25 mouse cellular contexts compared by ENCODE assay signal in the genomic region with DNA sequence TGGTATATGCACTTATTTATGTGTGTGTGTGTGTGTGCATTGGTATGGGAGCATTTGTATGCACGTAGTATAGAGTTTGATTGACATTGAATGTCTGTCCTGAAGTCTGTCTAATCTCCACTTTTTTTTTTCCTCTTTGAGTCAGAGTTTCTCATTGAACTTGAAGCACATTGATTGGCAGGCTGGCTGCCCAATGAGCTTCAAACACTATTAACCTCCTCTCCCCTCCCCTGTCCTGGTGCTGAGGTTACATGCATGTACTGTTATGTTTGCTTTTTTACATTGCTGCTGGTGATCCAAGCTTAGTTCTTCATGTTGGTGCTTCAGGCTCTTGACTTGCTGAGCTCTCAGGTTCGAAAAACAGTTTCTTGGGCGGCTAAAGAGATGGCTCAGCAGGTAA.
DNase-seq lines count a peak whose midpoint lies in the region; ATAC-seq and TF ChIP-seq lines count a peak whose summit lies in the region.
"Had no signal": no experiment of that assay in that cellular context is flagged by ENCODE, and none has a peak within 500 bp of the region (broad histone marks: within the 10 kb centered on the region; RNA-seq: fewer than 3 reads in every experiment).

No protein-coding gene starts in this region.

- TF ChIP-seq RAD21 in CH12.LX (IDR thresholded peaks at IDR 0.05; ENCODE audit: low read depth, low read length) = no peak

- TF ChIP-seq EP300 in CH12.LX (IDR thresholded peaks at IDR 0.05; ENCODE audit: low read length) = no peak

- no peaks in the 10 kb centered on the region for H3K27me3 ChIP-seq in CH12.LX (replicated peaks)
- no peaks in the 10 kb centered on the region for H3K27me3 ChIP-seq in forebrain, embryonic 12.5 days
- H3K27me3 ChIP-seq: embryonic facial prominence, embryonic 12.5 days; embryonic facial prominence, embryonic 15.5 days; forebrain, embryonic 15.5 days; heart, embryonic 13.5 days; hindbrain, embryonic 12.5 days; hindbrain, embryonic 15.5 days; intestine, embryonic 15.5 days had no signal

- H3K4me3 ChIP-seq in CH12.LX (replicated peaks in 1 of 3; ENCODE audit: low read depth in 2 of 3, low read length in 2 of 3, poor library complexity in 1 of 3) = no peak overlapping the region
- H3K4me3 ChIP-seq in forebrain, embryonic 12.5 days (replicated peaks) = no peak overlapping the region
- H3K4me3 ChIP-seq: embryonic facial prominence, embryonic 12.5 days; embryonic facial prominence, embryonic 15.5 days; forebrain, embryonic 15.5 days; heart, adult 2 months; heart, embryonic 10.5 days; heart, embryonic 13.5 days; hindbrain, embryonic 12.5 days; hindbrain, embryonic 15.5 days; intestine, embryonic 15.5 days had no signal

- 89% methylated on average over 3 of the region's 3 CpGs for WGBS in forebrain, embryonic 12.5 days

- H3K9me3 ChIP-seq in CH12.LX (replicated peaks; ENCODE audit: low read length) = no peaks in the 10 kb centered on the region
- no peaks in the 10 kb centered on the region for H3K9me3 ChIP-seq in forebrain, embryonic 12.5 days
- H3K9me3 ChIP-seq: embryonic facial prominence, embryonic 12.5 days; embryonic facial prominence, embryonic 15.5 days; forebrain, embryonic 15.5 days; G1E; heart, embryonic 10.5 days; heart, embryonic 13.5 days; hindbrain, embryonic 12.5 days; hindbrain, embryonic 15.5 days; intestine, embryonic 15.5 days had no signal

- H3K79me2 ChIP-seq in CH12.LX (replicated peaks; ENCODE audit: control insufficient read depth, extremely low read depth, insufficient read depth, poor library complexity, severe bottlenecking) = no peaks in the 10 kb centered on the region

- no peaks in the 10 kb centered on the region for H3K4me1 ChIP-seq in CH12.LX (ENCODE audit: control insufficient read depth in 1 of 2, insufficient read depth in 2 of 2)
- H3K4me1 ChIP-seq in forebrain, embryonic 12.5 days = no peaks in the 10 kb centered on the region
- H3K4me1 ChIP-seq: forebrain, embryonic 15.5 days; heart, embryonic 10.5 days; hindbrain, embryonic 12.5 days; hindbrain, embryonic 15.5 days; intestine, embryonic 15.5 days had no signal

- in situ Hi-C loops in CH12.LX (cut with MboI; ENCODE audit: low pct_ligation_motif_present, low pct_unique_long_range_greater_than_20kb, low sequenced_read_pairs) = no loop called here

- intact Hi-C loops in heart, postnatal 10 days (cut with DNase I) = no loop called here

- no peak for TF ChIP-seq CTCF in CH12.LX (conservative IDR thresholded peaks at IDR 0.05 in 1 of 2, IDR thresholded peaks at IDR 0.05 in 1 of 2; ENCODE audit: low read depth in 2 of 2, low read length in 2 of 2)

- no peak for ATAC-seq in forebrain, embryonic 12.5 days (ENCODE audit: low FRiP score)
- ATAC-seq: forebrain, embryonic 15.5 days; intestine, embryonic 15.5 days had no signal

- H3K9ac ChIP-seq in CH12.LX (ENCODE audit: insufficient read depth, low read depth) = no peak overlapping the region
- no peak overlapping the region for H3K9ac ChIP-seq in forebrain, embryonic 12.5 days
- H3K9ac ChIP-seq: embryonic facial prominence, embryonic 12.5 days; embryonic facial prominence, embryonic 15.5 days; forebrain, embryonic 15.5 days; heart, embryonic 13.5 days; hindbrain, embryonic 12.5 days; hindbrain, embryonic 15.5 days; intestine, embryonic 15.5 days had no signal

- peak; percentile 33 for DNase-seq in heart, adult 11 months
- DNase-seq in heart, postnatal 10 days = no peak
- DNase-seq in 3T3-L1 (ENCODE audit: low read depth, low spot score) (peak; percentile 29), CH12.LX (ENCODE audit: extremely low read depth) (peak; percentile 27), R1 (ENCODE audit: low read depth, low spot score) (peak; percentile 54)
- no peak for DNase-seq in cerebellum, adult 9-10 months
- no peak for DNase-seq in cerebellum, postnatal 10 days
- DNase-seq: adrenal gland, adult 2 months; adrenal gland, postnatal 14 days; cerebellum, adult 11 months; cerebellum, adult 2 months; cerebellum, postnatal 14 days; gastrocnemius, postnatal 25 days; heart, adult 2 months; kidney, adult 11 months had no signal

- no peak overlapping the region for H3K27ac ChIP-seq in CH12.LX (ENCODE audit: insufficient read depth, low read depth)
- H3K27ac ChIP-seq in forebrain, embryonic 12.5 days = no peak overlapping the region
- H3K27ac ChIP-seq: embryonic facial prominence, embryonic 12.5 days; embryonic facial prominence, embryonic 15.5 days; forebrain, embryonic 15.5 days; heart, adult 2 months; heart, embryonic 10.5 days; heart, embryonic 13.5 days; hindbrain, embryonic 12.5 days; hindbrain, embryonic 15.5 days; intestine, embryonic 15.5 days had no signal

- no peaks in the 10 kb centered on the region for H3K36me3 ChIP-seq in CH12.LX (replicated peaks in 1 of 2; ENCODE audit: control insufficient read depth in 1 of 2, insufficient read depth in 1 of 2, low read length in 1 of 2)
- no peaks in the 10 kb centered on the region for H3K36me3 ChIP-seq in forebrain, embryonic 12.5 days (replicated peaks)
- H3K36me3 ChIP-seq: embryonic facial prominence, embryonic 12.5 days; embryonic facial prominence, embryonic 15.5 days; forebrain, embryonic 15.5 days; G1E; heart, embryonic 10.5 days; heart, embryonic 13.5 days; hindbrain, embryonic 12.5 days; hindbrain, embryonic 15.5 days; intestine, embryonic 15.5 days had no signal

- dilution Hi-C loops in CH12.LX (cut with MboI; ENCODE audit: extremely low pct_ligation_motif_present, extremely low pct_unique_long_range_greater_than_20kb, low sequenced_read_pairs) = no loop called here

- no peak for TF ChIP-seq POLR2A in CH12.LX (IDR thresholded peaks at IDR 0.05; ENCODE audit: low read depth, low read length)

- H3K4me2 ChIP-seq in CH12.LX (ENCODE audit: insufficient read depth, low read depth, poor library complexity, severe bottlenecking) = no peak overlapping the region
- no peak overlapping the region for H3K4me2 ChIP-seq in forebrain, embryonic 12.5 days
- H3K4me2 ChIP-seq: embryonic facial prominence, embryonic 12.5 days; embryonic facial prominence, embryonic 15.5 days; forebrain, embryonic 15.5 days; heart, embryonic 13.5 days; hindbrain, embryonic 12.5 days; hindbrain, embryonic 15.5 days; intestine, embryonic 15.5 days had no signal

TF ChIP-seq in CH12.LX, 34 proteins besides CTCF, POLR2A, EP300 and RAD21:
- TF ChIP-seq TCF12 (IDR thresholded peaks at IDR 0.05; ENCODE audit: low read depth, low read length) (no peak), HCFC1 (IDR thresholded peaks at IDR 0.05; ENCODE audit: low read depth, low read length) (no peak), USF2 (conservative IDR thresholded peaks at IDR 0.05; ENCODE audit: low read depth, low read length) (no peak), UBTF (IDR thresholded peaks at IDR 0.05; ENCODE audit: low read depth, low read length) (no peak), MXI1 (IDR thresholded peaks at IDR 0.05; ENCODE audit: low read depth, low read length) (no peak), MYC (IDR thresholded peaks at IDR 0.05; ENCODE audit: low read depth, low read length) (no peak), POLR2AphosphoS2 (IDR thresholded peaks at IDR 0.05; ENCODE audit: low read depth, low read length) (no peak), RCOR1 (conservative IDR thresholded peaks at IDR 0.05; ENCODE audit: low read depth, low read length) (no peak), ELF1 (IDR thresholded peaks at IDR 0.05; ENCODE audit: low read depth, low read length) (no peak), E2F4 (IDR thresholded peaks at IDR 0.05; ENCODE audit: insufficient replicate concordance, low read depth, low read length) (no peak)
TF ChIP-seq in CH12.LX: peak in this region for 0.

Comparison
In these comparisons a context has a peak if more than half of its experiments do, and no peak if none do; other contexts are left out.
1. DNase-seq: peak in heart, adult 11 months (single experiment), 3T3-L1 (single experiment), CH12.LX (single experiment) and R1 (single experiment); none in heart, postnatal 10 days (0 of 2), cerebellum, adult 9-10 months (single experiment) and cerebellum, postnatal 10 days (0 of 2).